Mouse (Mus musculus): ENCODE data around the gene Rrp15. TPM values are rescaled to one million over a fixed set of nuclear protein-coding genes. Genes with fewer than 3 reads are reported as not detected.

Gene Rrp15
- polyA plus RNA-seq, 1 experiment = 5.7 TPM

GRCm38 (mm10) chr1:186718881-186719280 is 30.3 kb downstream of the Rrp15 start:
- Histone ChIP-seq H3K4me3 (ENCODE audit: insufficient read depth, low read length) (no peak overlapping the region), H3K4me1 (ENCODE audit: control insufficient read depth, insufficient read depth, low read length) (no peaks in the 10 kb centered on the region), H3K27ac (ENCODE audit: insufficient read depth, low read depth, low read length) (no peak overlapping the region)
- TF ChIP-seq CTCF (IDR thresholded peaks at IDR 0.05; ENCODE audit: low read depth, low read length) (no peak), POLR2A (IDR thresholded peaks at IDR 0.05; ENCODE audit: borderline replicate concordance, low read depth, low read length) (no peak)

GRCm38 (mm10) chr1:186714980-186715896 is 33.9 kb downstream of the Rrp15 start:
- no peak overlapping the region for H3K27ac ChIP-seq (ENCODE audit: insufficient read depth, low read depth, low read length)
- no peak overlapping the region for H3K4me3 ChIP-seq (ENCODE audit: insufficient read depth, low read length)
- H3K4me1 ChIP-seq (ENCODE audit: control insufficient read depth, insufficient read depth, low read length) = no peaks in the 10 kb centered on the region
- no peak for TF ChIP-seq CTCF (IDR thresholded peaks at IDR 0.05; ENCODE audit: low read depth, low read length)
- no peak for TF ChIP-seq POLR2A (IDR thresholded peaks at IDR 0.05; ENCODE audit: borderline replicate concordance, low read depth, low read length)

DNA sequence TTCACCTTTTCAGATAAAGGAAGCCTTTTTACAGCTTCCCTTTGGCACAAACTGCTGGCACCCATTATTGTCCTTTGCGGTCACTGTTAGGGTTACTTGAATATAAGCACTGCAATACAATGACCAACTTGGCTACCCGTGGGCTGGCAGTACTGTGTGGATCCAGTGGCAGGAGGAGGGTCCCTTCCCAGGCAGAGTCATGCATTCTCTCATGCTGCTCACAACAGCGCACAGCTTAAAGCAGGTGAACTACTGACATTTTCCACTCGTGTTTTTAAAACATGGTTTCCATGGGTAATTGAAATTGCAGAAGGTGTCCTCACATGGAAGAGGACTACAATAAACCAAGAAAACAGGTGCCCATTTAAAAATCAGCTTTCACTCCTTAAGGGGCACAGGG is 34.9 kb downstream of the Rrp15 start:
- no peak overlapping the region for H3K4me3 ChIP-seq (ENCODE audit: insufficient read depth, low read length)
- no peak overlapping the region for H3K27ac ChIP-seq (ENCODE audit: insufficient read depth, low read depth, low read length)
- H3K4me1 ChIP-seq (ENCODE audit: control insufficient read depth, insufficient read depth, low read length) = no peaks in the 10 kb centered on the region
- no peak for TF ChIP-seq POLR2A (IDR thresholded peaks at IDR 0.05; ENCODE audit: borderline replicate concordance, low read depth, low read length)
- TF ChIP-seq CTCF (IDR thresholded peaks at IDR 0.05; ENCODE audit: low read depth, low read length) = no peak

GRCm38 (mm10) chr1:186712802-186713471 is 36.2 kb downstream of the Rrp15 start:
- Histone ChIP-seq H3K4me1 (ENCODE audit: control insufficient read depth, insufficient read depth, low read length) (no peaks in the 10 kb centered on the region), H3K4me3 (ENCODE audit: insufficient read depth, low read length) (no peak overlapping the region), H3K27ac (ENCODE audit: insufficient read depth, low read depth, low read length) (no peak overlapping the region)
- TF ChIP-seq CTCF (IDR thresholded peaks at IDR 0.05; ENCODE audit: low read depth, low read length) (no peak), POLR2A (IDR thresholded peaks at IDR 0.05; ENCODE audit: borderline replicate concordance, low read depth, low read length) (no peak)

- peaks cover 2% of the 10 kb centered on the region; the same call in 1 of the 2 replicates for H3K4me1 ChIP-seq (ENCODE audit: control insufficient read depth, insufficient read depth, low read length)
- H3K27ac ChIP-seq (ENCODE audit: insufficient read depth, low read depth, low read length) = no peak within 1 kb of the TSS
- peak within 1 kb of the TSS; percentile 61 for H3K4me3 ChIP-seq (ENCODE audit: insufficient read depth, low read length)
- no peak for TF ChIP-seq CTCF (IDR thresholded peaks at IDR 0.05; ENCODE audit: low read depth, low read length)
- TF ChIP-seq POLR2A (IDR thresholded peaks at IDR 0.05; ENCODE audit: borderline replicate concordance, low read depth, low read length) = no peak
These were observed 43.3 kb downstream of the Rrp15 start, which contains the start of gene Tgfb2 for GRCm38 (mm10) chr1:186705915-186706248. Gene Tgfb2, minus strand, starts transcription at chr1:186705989.

- no peak for TF ChIP-seq POLR2A (IDR thresholded peaks at IDR 0.05; ENCODE audit: borderline replicate concordance, low read depth, low read length)
- TF ChIP-seq CTCF (IDR thresholded peaks at IDR 0.05; ENCODE audit: low read depth, low read length) = no peak
- H3K4me1 ChIP-seq (ENCODE audit: control insufficient read depth, insufficient read depth, low read length) = peaks cover 2% of the 10 kb centered on the region; the same call in 1 of the 2 replicates
- H3K27ac ChIP-seq (ENCODE audit: insufficient read depth, low read depth, low read length) = no peak overlapping the region
- H3K4me3 ChIP-seq (ENCODE audit: insufficient read depth, low read length) = peak overlapping the region; percentile 61
These were observed 43.8 kb downstream of the Rrp15 start for GRCm38 (mm10) chr1:186705203-186705914.

DNA sequence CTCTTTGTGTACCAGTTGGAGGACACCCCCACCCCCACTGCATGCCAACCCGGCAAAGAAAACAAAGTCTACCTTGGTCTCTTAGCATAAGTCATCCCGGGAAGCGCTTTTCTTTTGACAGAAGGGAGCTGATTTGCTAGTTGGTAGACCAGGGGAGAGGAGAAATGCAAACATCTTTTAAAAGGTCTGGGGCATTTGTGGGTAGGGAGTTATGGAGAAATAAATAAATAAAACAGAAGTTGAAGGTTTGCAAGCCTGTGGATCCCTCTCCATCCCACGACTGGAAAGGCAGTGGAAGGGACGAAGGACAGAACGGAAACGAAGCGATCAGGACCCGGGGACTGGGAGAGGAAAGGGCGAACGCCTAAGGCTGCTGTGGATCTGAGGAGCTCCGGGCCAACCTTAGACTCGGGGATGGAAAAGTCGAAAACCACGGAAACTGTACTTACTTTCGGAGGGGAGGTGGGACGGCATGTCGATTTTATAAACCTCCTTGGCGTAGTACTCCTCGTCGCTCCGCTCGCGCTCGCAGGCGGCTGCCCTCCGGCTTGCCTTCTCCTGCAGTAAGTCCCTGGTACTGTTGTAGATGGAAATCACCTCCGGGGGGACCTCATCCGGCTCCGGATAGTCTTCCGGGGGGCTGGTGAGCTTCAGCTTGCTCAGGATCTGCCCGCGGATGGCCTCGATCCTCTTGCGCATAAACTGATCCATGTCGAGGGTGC is 45.0 kb downstream of the Rrp15 start:
- no peak for TF ChIP-seq POLR2A (IDR thresholded peaks at IDR 0.05; ENCODE audit: borderline replicate concordance, low read depth, low read length)
- no peak for TF ChIP-seq CTCF (IDR thresholded peaks at IDR 0.05; ENCODE audit: low read depth, low read length)
- H3K27ac ChIP-seq (ENCODE audit: insufficient read depth, low read depth, low read length) = no peak overlapping the region
- H3K4me3 ChIP-seq (ENCODE audit: insufficient read depth, low read length) = peak overlapping the region; percentile 35
- peaks cover 2% of the 10 kb centered on the region; the same call in 1 of the 2 replicates for H3K4me1 ChIP-seq (ENCODE audit: control insufficient read depth, insufficient read depth, low read length)

DNA sequence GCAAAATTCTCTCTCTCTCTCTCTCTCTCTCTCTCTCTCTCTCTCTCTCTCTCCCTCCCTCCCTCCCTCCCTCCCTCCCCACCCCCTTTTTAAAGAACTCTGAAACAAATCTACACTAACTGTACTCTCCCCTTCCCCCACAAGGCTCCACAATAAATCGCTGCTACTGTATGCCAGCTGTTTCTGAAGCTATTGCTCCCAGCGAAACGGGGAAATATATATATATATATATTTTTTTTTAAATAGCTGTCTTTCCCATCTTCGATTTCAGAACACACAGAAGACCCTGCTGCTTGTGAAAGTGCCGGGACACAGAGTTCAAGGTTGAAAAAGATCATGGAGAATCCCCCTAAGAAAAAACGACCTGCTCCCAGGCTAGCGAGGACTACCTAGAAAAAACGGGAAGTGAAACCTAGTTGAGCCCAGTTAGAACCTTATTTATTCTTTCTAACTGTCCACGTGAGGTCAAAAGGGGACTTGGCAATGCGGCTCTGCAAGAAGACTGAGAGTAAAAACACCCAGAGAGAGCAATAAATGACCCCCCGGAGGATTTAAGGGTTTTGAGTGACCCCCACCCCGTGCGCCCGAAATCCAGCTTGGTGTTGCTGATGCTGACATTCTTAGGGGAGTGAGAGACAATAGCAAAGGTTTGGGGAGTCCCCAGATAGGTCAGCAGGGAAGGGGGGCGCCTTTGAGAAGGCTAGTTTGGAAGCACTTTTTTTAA is 45.7 kb downstream of the Rrp15 start:
- TF ChIP-seq POLR2A (IDR thresholded peaks at IDR 0.05; ENCODE audit: borderline replicate concordance, low read depth, low read length) = no peak
- Histone ChIP-seq H3K27ac (ENCODE audit: insufficient read depth, low read depth, low read length) (no peak overlapping the region), H3K4me3 (ENCODE audit: insufficient read depth, low read length) (peak overlapping the region; percentile 35; the same call in 1 of the 2 replicates), H3K4me1 (ENCODE audit: control insufficient read depth, insufficient read depth, low read length) (peaks cover 2% of the 10 kb centered on the region; the same call in 1 of the 2 replicates)

All from bone marrow macrophage, adult 2 months (primary cell).